In genomic region chr7:35948389-35948788, GRCm38 (mm10) we compare ENCODE assay signal across 8 mouse cellular contexts.
DNase-seq lines count a peak whose midpoint lies in the region; ATAC-seq and TF ChIP-seq lines count a peak whose summit lies in the region.

No protein-coding gene starts in this region.

- 3% methylated on average over 13 of the region's 13 CpGs for WGBS in embryonic facial prominence, embryonic 11.5 days
- 2% methylated on average over 13 of the region's 13 CpGs for WGBS in kidney, adult 2 months

- ATAC-seq in embryonic facial prominence, embryonic 11.5 days (replicated peaks; ENCODE audit: insufficient number of reproducible peaks, low FRiP score, low TSS enrichment, low read depth) = 0 out of 2 replicates have a peak, but pooled peaks have one; percentile 35

- peak; percentile 35 for DNase-seq in Muller cell, postnatal 12 days (ENCODE audit: inconsistent ontology term)
- peak; percentile 33 for DNase-seq in embryonic facial prominence, embryonic 11.5 days (ENCODE audit: low spot score)
- DNase-seq in kidney, adult 2 months = peak; percentile 50
- DNase-seq in lung, postnatal 14 days = peak; percentile 45
- DNase-seq in left cerebral cortex, adult 11 months (ENCODE audit: low spot score) = no peak
- DNase-seq in cerebellum, adult 9-11 months = no peak
- no peak for DNase-seq in urinary bladder, postnatal 10 days (ENCODE audit: low spot score)
- DNase-seq in right cerebral cortex, postnatal 14 days = no peak

- no peaks in the 10 kb centered on the region for H3K27me3 ChIP-seq in embryonic facial prominence, embryonic 11.5 days (ENCODE audit: control insufficient read depth, insufficient read depth, low read length)
- no peaks in the 10 kb centered on the region for H3K27me3 ChIP-seq in kidney, adult 2 months (replicated peaks; ENCODE audit: control insufficient read depth, insufficient read depth, low read length)

- H3K4me2 ChIP-seq in embryonic facial prominence, embryonic 11.5 days (ENCODE audit: low read depth, low read length) = peak overlapping the region; percentile 26; the same call in 1 of the 2 replicates

- H3K27ac ChIP-seq in embryonic facial prominence, embryonic 11.5 days (replicated peaks; ENCODE audit: low read depth, low read length) = no peak overlapping the region
- H3K27ac ChIP-seq in kidney, adult 2 months (ENCODE audit: insufficient read depth, low read depth, low read length) = no peak overlapping the region

- no peak for TF ChIP-seq CTCF in kidney, adult 2 months (conservative IDR thresholded peaks at IDR 0.05; ENCODE audit: insufficient read depth, insufficient read length, low read depth, low read length)

- H3K9ac ChIP-seq in embryonic facial prominence, embryonic 11.5 days (replicated peaks; ENCODE audit: low read length) = 0 out of 2 replicates have a peak overlapping the region, but pooled peaks have one; percentile 22

- TF ChIP-seq POLR2A in kidney, adult 2 months (IDR thresholded peaks at IDR 0.05; ENCODE audit: low read depth, low read length) = no peak

- no peaks in the 10 kb centered on the region for H3K9me3 ChIP-seq in embryonic facial prominence, embryonic 11.5 days (replicated peaks; ENCODE audit: control insufficient read depth, low read length)

- no peaks in the 10 kb centered on the region for H3K4me1 ChIP-seq in embryonic facial prominence, embryonic 11.5 days (ENCODE audit: control insufficient read depth, insufficient read depth, low read length)
- H3K4me1 ChIP-seq in kidney, adult 2 months (ENCODE audit: control insufficient read depth, insufficient read depth, low read length) = no peaks in the 10 kb centered on the region

- H3K4me3 ChIP-seq in embryonic facial prominence, embryonic 11.5 days (ENCODE audit: low read depth, low read length) = no peak overlapping the region
- no peak overlapping the region for H3K4me3 ChIP-seq in kidney, adult 2 months (ENCODE audit: insufficient read depth, low read depth, low read length)

- no peaks in the 10 kb centered on the region for H3K36me3 ChIP-seq in embryonic facial prominence, embryonic 11.5 days (replicated peaks; ENCODE audit: control insufficient read depth, insufficient read depth, low read depth, low read length)
- H3K36me3 ChIP-seq in kidney, adult 2 months (ENCODE audit: control insufficient read depth, insufficient read depth, low read length) = no peaks in the 10 kb centered on the region

Comparison
In these comparisons a context has a peak if more than half of its experiments do, and no peak if none do; other contexts are left out.
1. DNase-seq: peak in Muller cell, postnatal 12 days (single experiment), embryonic facial prominence, embryonic 11.5 days (single experiment), kidney, adult 2 months (single experiment) and lung, postnatal 14 days (single experiment); none in left cerebral cortex, adult 11 months (single experiment), cerebellum, adult 9-11 months (single experiment), urinary bladder, postnatal 10 days (single experiment) and right cerebral cortex, postnatal 14 days (single experiment).